In genomic region chr17:50235943-50236701, GRCm38 (mm10) we compare ENCODE assay signal across 13 mouse cellular contexts. TPM values are rescaled to one million over a fixed set of nuclear protein-coding genes. Genes with fewer than 3 reads are reported as not detected.
DNase-seq lines count a peak whose midpoint lies in the region; ATAC-seq and TF ChIP-seq lines count a peak whose summit lies in the region.
"Had no signal": no experiment of that assay in that cellular context is flagged by ENCODE, and none has a peak within 500 bp of the region (broad histone marks: within the 10 kb centered on the region; RNA-seq: fewer than 3 reads in every experiment).

No protein-coding gene starts in this region.

- TF ChIP-seq POLR2A in brain, embryonic 14.5 days (IDR thresholded peaks at IDR 0.05; ENCODE audit: borderline replicate concordance, extremely low read depth, insufficient read depth, insufficient read length, poor library complexity, severe bottlenecking), result no peak

- TF ChIP-seq CTCF in brain, embryonic 14.5 days (IDR thresholded peaks at IDR 0.05; ENCODE audit: borderline replicate concordance, extremely low read depth, insufficient read depth, insufficient read length), result no peak
- no peak for TF ChIP-seq CTCF in midbrain, postnatal 0 days (IDR thresholded peaks at IDR 0.05)

- no peak overlapping the region for H3K4me2 ChIP-seq in hindbrain, embryonic 11.5 days (replicated peaks; ENCODE audit: low read depth, low read length)
- no peak overlapping the region for H3K4me2 ChIP-seq in midbrain, postnatal 0 days (ENCODE audit: low read depth, low read length, poor library complexity, severe bottlenecking)
- H3K4me2 ChIP-seq in heart, embryonic 11.5 days, result no peak overlapping the region

- no peaks in the 10 kb centered on the region for H3K36me3 ChIP-seq in hindbrain, embryonic 11.5 days (ENCODE audit: control insufficient read depth, insufficient read depth, low read length)
- no peaks in the 10 kb centered on the region for H3K36me3 ChIP-seq in midbrain, postnatal 0 days (ENCODE audit: insufficient read depth, low read length)
- no peaks in the 10 kb centered on the region for H3K36me3 ChIP-seq in heart, embryonic 11.5 days (ENCODE audit: control insufficient read depth, insufficient read depth, low read length)
- H3K36me3 ChIP-seq: G1E had no signal

- peaks cover 4% of the 10 kb centered on the region; the same call in 1 of the 2 replicates for H3K4me1 ChIP-seq in hindbrain, embryonic 11.5 days (replicated peaks; ENCODE audit: control insufficient read depth, insufficient read depth, low read length)
- peaks cover 6% of the 10 kb centered on the region; the same call in 1 of the 2 replicates for H3K4me1 ChIP-seq in midbrain, postnatal 0 days (ENCODE audit: insufficient read depth, low read length)
- no peaks in the 10 kb centered on the region for H3K4me1 ChIP-seq in heart, embryonic 11.5 days (ENCODE audit: control insufficient read depth, insufficient read depth, low read length)

- H3K27me3 ChIP-seq in hindbrain, embryonic 11.5 days (ENCODE audit: control insufficient read depth, insufficient read depth, low read length), result no peaks in the 10 kb centered on the region
- H3K27me3 ChIP-seq in midbrain, postnatal 0 days (ENCODE audit: insufficient read depth, low read length), result peaks cover 4% of the 10 kb centered on the region; the same call in 1 of the 2 replicates
- peaks cover 3% of the 10 kb centered on the region for H3K27me3 ChIP-seq in heart, embryonic 11.5 days (ENCODE audit: control insufficient read depth, insufficient read depth, low read length)

- 40% methylated on average over 13 of the region's 13 CpGs for WGBS in hindbrain, embryonic 11.5 days
- 44% methylated on average over 13 of the region's 13 CpGs for WGBS in midbrain, postnatal 0 days
- WGBS in heart, embryonic 11.5 days (ENCODE audit: insufficient replicate concordance), result 62% methylated on average over 13 of the region's 13 CpGs

- H3K9me3 ChIP-seq in hindbrain, embryonic 11.5 days (ENCODE audit: control insufficient read depth, low read length), result no peaks in the 10 kb centered on the region
- H3K9me3 ChIP-seq in midbrain, postnatal 0 days (ENCODE audit: low read length), result no peaks in the 10 kb centered on the region
- no peaks in the 10 kb centered on the region for H3K9me3 ChIP-seq in heart, embryonic 11.5 days (replicated peaks; ENCODE audit: control insufficient read depth, low read length)

- H3K4me3 ChIP-seq in hindbrain, embryonic 11.5 days (ENCODE audit: low read depth, low read length), result no peak overlapping the region
- H3K4me3 ChIP-seq in midbrain, postnatal 0 days (ENCODE audit: low read depth, low read length), result no peak overlapping the region
- H3K4me3 ChIP-seq in heart, embryonic 11.5 days (ENCODE audit: low read depth, low read length), result no peak overlapping the region

- ATAC-seq in cerebellum, adult (ENCODE audit: insufficient number of reproducible peaks, low FRiP score, low TSS enrichment), result no peak
- peak; percentile 60 for ATAC-seq in hindbrain, embryonic 11.5 days (ENCODE audit: low FRiP score)
- ATAC-seq in midbrain, postnatal 0 days (ENCODE audit: low FRiP score), result peak; percentile 18; the same call in 1 of the 2 replicates
- no peak for ATAC-seq in heart, embryonic 11.5 days (replicated peaks; ENCODE audit: insufficient number of reproducible peaks, low FRiP score, low TSS enrichment)

- H3K27ac ChIP-seq in hindbrain, embryonic 11.5 days (ENCODE audit: low read depth, low read length), result peak overlapping the region; percentile 64
- H3K27ac ChIP-seq in midbrain, postnatal 0 days (ENCODE audit: low read depth, low read length), result peak overlapping the region; percentile 70; the same call in 1 of the 2 replicates
- H3K27ac ChIP-seq in heart, embryonic 11.5 days (ENCODE audit: low read depth, low read length), result no peak overlapping the region

- DNase-seq in cerebellum, adult 9-10 months, result peak; percentile 7
- DNase-seq in brain, embryonic 14.5 days (ENCODE audit: low read depth), result peak; percentile 67
- peak; percentile 44 for DNase-seq in hindbrain, embryonic 11.5 days (ENCODE audit: low spot score)
- peak; percentile 80 for DNase-seq in midbrain, postnatal 0 days (ENCODE audit: low spot score)
- no peak for DNase-seq in right cerebral cortex, postnatal 10 days (ENCODE audit: low spot score in 2 of 2)
- no peak for DNase-seq in heart, adult 8-10 months (ENCODE audit: low spot score)
- DNase-seq: gastrocnemius, postnatal 36 days; heart, postnatal 4 days; kidney, postnatal 10 days; lung, adult 18-20 months had no signal

- no peak overlapping the region for H3K9ac ChIP-seq in hindbrain, embryonic 11.5 days (ENCODE audit: low read depth, low read length)
- H3K9ac ChIP-seq in midbrain, postnatal 0 days (replicated peaks; ENCODE audit: low read length, poor library complexity, severe bottlenecking), result no peak overlapping the region
- no peak overlapping the region for H3K9ac ChIP-seq in heart, embryonic 11.5 days (ENCODE audit: low read depth, low read length)

RNA-seq across cellular contexts. Expression of gene Rftn1, which starts 45.6 kb away (rescaled TPM):
- 17.7 and 18.2 TPM in 2 replicates for polyA plus RNA-seq in brain, embryonic 14.5 days (2012; rRNA removed)
- polyA plus RNA-seq in hindbrain, embryonic 11.5 days (2014; fragmentation: Nextera tagmentation; extraction: Ambion mirVana), result 5.3 and 5.6 TPM in 2 replicates
- total RNA-seq in midbrain, postnatal 0 days (2014; rRNA removed), result 44.3 and 46.4 TPM in 2 replicates
- 23.8 and 28.2 TPM in 2 replicates for polyA plus RNA-seq in midbrain, postnatal 0 days (2015; fragmentation: Nextera tagmentation; extraction: Ambion mirVana)
- polyA plus RNA-seq in heart, embryonic 11.5 days (2014; fragmentation: Nextera tagmentation; extraction: Ambion mirVana), result 11.2 and 13.8 TPM in 2 replicates
- total RNA-seq in heart, adult 8-10 months (2022), result 10 to 100 TPM; 45.4 to 54.7 (median 50.4) TPM
- total RNA-seq: G1E had no signal
- polyA plus RNA-seq: G1E had no signal

RNA-seq across cellular contexts. Expression of gene Dazl, which starts 57.3 kb away (rescaled TPM):
- 0.23 and 0.27 TPM in 2 replicates for polyA plus RNA-seq in brain, embryonic 14.5 days (2012; rRNA removed)
- 0.09 TPM in 1 of 2 replicates, not detected in the other for polyA plus RNA-seq in hindbrain, embryonic 11.5 days (2014; fragmentation: Nextera tagmentation; extraction: Ambion mirVana)
- total RNA-seq in midbrain, postnatal 0 days (2014; rRNA removed), result 0.14 and 0.22 TPM in 2 replicates
- 0.98 and 1.2 TPM in 2 replicates for polyA plus RNA-seq in midbrain, postnatal 0 days (2015; fragmentation: Nextera tagmentation; extraction: Ambion mirVana)
- 0.50 and 0.65 TPM in 2 replicates for polyA plus RNA-seq in heart, embryonic 11.5 days (2014; fragmentation: Nextera tagmentation; extraction: Ambion mirVana)
- under 1 TPM in 2 of 4 experiments, not detected in 2; 0.20 to 0.44 TPM for total RNA-seq in heart, adult 8-10 months (2022)
- total RNA-seq: heart, postnatal 4 days had no signal
- polyA plus RNA-seq: G1E had no signal

Comparison
In these comparisons a context has a peak if more than half of its experiments do, and no peak if none do; other contexts are left out.
1. DNase-seq: peak in cerebellum, adult 9-10 months (single experiment), brain, embryonic 14.5 days (single experiment), hindbrain, embryonic 11.5 days (single experiment) and midbrain, postnatal 0 days (single experiment); none in right cerebral cortex, postnatal 10 days (0 of 2) and heart, adult 8-10 months (single experiment).
2. ATAC-seq: peak in hindbrain, embryonic 11.5 days (single experiment) and midbrain, postnatal 0 days (single experiment); none in cerebellum, adult (single experiment) and heart, embryonic 11.5 days (single experiment).